Mouse (Mus musculus): ENCODE measurements around the gene Grn.

The Grn gene

DNA sequence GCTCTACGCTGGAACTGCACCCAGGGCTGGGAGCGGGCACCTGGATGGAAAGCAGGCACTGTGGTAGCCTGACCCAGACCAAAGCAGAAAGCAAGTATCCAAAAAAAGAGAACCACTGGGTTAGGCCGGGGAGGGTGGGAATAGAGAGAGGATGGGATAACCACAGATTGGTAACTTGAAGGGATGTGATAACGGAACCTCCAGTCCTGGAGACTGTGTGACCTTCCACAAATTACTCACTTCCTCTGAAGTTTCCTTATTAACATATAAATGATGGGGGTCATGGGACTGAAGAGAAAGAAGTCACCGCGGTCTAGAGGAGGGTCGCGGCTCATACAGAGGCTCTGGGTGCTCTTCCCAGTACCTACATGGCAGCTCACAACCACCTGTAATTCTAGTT lies 10.1 kb downstream of the Grn start:
- no peak for DNase-seq (ENCODE audit: extremely low spot score, low read depth, low spot score)

DNA sequence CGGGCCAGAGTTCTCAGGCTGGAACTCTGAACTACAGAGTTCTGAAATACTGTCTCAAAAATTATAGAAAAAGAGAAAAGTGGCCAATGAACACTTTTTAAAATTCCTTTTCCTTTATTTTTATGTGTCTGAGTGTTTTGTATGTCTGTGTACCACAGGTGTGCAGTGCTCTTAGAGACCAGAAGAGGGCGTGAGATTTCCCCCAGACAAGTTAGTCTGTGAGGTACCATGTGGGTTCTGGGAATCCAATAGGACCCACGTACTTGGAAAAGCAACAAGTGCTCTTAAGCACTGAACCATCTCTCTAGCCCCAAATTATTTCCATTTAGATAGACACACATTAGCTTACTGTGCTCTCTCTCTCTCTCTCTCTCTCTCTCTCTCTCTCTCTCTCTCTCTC lies 11.3 kb downstream of the Grn start:
- DNase-seq (ENCODE audit: extremely low spot score, low read depth, low spot score) = no peak

DNA sequence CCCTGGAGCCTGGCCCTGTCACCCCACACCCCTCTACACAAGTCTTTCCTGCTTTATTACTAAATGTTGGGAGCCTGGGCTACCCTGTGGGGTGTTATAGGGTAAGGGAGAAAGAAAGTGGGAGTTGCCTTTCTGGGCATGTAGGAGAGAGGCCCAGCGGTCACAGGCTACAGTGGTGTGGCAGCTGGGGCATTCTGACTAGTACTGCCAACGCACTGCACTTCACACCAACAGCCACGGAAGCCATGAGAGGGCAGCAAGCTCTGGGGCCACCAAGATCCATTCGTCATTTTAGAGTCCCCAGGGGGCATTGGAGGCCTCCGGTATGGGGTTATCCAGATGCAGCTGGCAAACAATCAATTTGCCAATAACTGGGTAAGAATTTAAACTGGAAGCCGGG lies 12.0 kb downstream of the Grn start:
- no peak for DNase-seq (ENCODE audit: extremely low spot score, low read depth, low spot score)

DNA sequence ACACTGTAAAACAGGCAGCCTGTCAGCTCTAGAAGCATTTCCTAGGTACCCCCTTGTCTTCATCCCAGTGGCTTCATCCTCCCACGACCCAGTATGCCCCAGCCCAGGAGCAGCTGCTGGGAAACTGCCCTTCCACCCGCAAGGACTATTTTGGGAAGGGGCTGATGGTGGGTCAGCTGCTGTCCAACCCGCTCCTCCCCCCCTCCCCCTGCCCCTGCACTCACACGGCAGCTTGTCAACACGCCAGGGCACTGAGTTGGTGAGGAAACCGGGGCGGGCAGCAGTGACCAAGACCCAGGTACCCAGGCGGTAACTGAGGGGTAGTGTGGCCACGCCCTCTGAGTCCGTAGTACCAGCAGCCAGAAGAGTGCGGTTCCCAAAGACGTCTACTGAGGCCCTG lies 13.6 kb downstream of the Grn start:
- DNase-seq (ENCODE audit: extremely low spot score, low read depth, low spot score) = no peak

DNA sequence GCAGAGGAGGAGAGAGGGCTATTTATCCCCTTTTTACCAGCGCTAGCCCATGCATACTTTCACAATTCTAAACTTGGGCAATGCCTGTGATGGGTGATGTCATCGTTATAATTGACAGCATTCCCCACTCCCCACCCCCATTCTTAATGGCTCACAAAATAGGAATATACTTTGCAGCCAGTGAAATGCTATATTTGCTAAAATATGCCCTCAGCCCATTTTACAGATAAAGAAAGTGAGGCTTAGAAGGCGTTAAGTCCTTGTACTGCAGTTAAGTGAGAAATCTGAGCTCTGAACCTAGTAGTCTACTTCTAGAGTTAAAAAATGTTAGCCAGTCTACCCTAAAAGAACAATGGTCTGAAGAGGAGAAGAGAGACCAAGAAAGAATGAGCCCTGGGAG lies 14.2 kb downstream of the Grn start:
- DNase-seq (ENCODE audit: extremely low spot score, low read depth, low spot score) = no peak

DNA sequence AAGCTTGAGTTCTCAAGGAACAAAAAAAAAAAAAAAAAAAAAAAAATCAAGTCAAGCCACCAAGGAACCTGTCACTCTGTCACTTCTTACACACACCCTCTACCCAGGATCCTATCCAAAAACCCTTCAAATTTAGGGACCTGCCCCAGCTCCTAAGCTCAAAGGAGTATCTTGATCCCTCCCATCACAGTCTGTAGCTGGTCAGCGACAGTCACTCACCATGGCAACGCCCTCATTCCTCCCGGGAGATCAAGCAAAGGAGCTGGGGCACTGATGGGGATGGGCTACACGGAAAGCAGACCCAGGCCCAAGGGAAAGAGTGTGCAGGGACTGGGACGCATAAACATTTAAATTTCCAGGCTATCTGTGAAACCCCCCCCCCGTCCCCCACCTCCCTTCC lies 14.7 kb downstream of the Grn start:
- DNase-seq (ENCODE audit: extremely low spot score, low read depth, low spot score) = no peak

DNA sequence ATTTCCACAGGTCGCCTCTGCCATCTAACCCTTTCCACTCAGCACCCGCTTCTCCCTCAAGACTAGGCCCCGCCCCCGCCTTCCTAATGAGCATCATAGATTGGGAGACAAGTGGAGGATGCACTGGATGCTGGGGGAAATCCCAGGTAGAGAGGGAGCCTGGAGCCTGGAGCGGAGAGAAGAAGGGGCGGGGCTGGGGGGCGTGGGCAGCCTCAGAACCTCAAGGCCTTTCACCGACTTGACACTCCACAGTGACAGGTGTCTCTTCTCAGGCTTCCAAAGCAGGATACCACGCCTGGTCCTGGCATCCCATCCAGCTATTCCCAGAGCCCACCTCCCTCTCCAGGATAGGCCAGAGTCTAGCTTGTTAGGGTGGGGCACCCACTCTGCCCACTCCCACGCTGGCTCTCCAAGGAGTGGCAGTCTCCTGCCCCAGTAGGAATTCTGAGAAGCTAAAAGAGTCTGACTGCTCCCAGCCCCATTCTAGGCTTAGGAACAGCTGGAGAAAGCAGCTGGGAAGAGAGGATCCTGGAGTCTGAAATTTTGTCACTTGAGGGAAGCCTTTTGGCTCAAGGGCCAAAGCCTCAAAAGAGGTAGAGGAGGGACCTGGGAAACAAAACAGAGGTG lies 15.3 kb downstream of the Grn start:
- DNase-seq (ENCODE audit: extremely low spot score, low read depth, low spot score) = no peak

DNA sequence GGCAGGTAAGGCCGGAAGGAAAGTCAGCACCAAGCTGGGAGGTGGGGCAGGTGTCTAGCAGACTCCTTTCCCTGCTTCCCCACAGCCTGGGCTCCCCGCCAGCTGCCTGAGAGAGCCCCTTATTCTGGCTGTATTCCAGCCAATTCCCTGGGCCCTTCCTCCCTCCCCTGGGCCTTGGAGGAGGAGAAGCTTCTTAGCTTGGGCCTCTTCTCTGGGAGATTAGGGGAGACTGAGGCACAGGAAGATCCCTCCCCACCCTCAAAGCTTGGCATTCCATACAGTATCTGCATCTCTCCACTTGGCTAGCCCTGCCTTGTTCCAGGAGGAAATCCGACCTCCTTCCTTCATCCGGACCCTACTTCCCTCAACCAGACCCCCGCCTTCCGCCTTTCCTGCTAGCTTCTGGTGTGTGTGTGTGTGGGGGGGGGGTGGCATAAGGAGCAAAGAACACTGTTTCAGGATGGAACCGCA lies 15.8 kb downstream of the Grn start:
- no peak for DNase-seq (ENCODE audit: extremely low spot score, low read depth, low spot score)

DNA sequence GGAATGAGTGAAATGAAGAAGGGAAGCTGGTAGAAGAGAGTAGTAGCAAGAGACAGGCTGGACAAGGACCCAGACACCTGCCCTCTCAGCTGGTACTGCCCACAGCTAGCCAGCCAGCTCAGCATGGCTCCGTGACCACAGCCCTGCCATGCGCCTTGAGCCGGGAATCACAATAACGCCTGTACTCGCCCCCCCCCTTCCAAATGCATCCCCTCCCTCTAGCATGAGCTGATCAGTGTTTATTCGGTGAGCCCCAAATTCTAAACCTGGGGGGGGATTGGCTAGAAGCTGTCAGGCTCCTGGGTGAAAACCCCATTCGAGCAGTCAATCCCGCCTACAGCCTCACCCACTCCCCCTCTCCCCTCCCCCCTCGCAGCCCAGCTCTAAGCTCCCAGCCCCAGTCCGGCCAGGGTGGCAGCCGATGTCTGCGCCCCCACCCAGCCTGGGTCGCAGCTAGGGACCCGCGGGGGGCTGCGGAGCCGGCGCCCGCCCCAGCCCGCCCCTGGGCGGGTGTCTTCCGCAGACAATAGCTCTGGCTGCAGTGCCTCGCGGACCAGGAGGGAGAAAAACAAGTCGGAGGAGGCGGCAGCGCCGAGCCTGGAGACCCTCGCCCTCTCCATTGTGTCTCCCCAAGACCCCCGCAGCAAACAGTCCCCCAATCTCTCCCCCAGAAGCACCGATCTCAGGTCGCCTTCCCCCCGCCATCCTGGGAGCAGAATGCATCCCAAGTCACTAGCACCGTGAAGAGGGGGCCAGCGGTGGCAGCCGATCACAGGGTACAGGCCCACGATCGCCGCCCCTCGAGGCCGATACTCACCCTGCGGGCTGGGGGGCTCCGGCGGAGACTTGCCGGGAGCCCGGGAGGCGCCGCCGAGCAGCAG lies 16.7 kb downstream of the Grn start:
- DNase-seq (ENCODE audit: extremely low spot score, low read depth, low spot score) = no peak

DNA sequence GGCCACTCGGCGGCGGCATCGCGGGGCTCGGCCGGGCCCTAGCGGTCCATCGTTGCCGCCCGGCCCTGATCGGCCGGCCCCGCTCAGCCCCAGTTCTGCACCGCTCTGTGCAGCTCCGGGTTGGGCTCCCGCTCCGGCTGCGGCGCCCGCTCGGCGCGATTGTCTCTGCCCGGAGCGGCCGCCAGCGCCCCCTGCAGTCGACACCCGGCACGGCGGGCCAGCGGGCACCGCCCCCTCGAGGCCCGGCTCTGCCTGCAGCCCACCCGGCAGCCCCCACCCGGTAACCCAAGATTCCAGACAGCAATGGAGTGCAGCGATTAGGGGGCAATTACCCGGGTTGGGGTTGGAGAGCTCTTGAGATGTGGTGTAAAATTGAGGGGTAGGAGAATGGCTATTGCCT lies 17.4 kb downstream of the Grn start, which contains the start of gene Fam171a2:
Gene Fam171a2, minus strand, starts transcription at position 186 of the 400 bp plus-strand sequence.
- no peak for DNase-seq (ENCODE audit: extremely low spot score, low read depth, low spot score)

DNA sequence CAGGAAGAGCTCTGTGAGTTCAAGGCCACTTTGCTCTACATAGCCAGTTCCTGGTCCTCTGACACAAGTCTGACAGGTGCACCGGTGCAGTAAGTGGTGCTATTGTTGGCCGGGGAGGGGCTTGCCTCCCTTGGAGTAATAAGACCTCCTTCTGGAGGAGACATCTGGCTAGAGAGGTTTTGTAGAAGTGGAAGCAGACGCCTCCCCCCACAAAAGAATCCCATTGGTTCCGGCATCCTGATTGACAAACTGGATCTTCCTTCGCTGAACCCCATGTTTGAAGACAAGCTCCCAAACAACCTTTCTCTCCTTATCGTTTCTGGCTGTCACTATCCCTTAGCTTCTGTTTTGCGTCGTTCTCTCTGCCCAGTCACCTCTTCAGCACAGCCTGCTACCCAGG lies 18.2 kb downstream of the Grn start:
- DNase-seq (ENCODE audit: extremely low spot score, low read depth, low spot score) = no peak

DNA sequence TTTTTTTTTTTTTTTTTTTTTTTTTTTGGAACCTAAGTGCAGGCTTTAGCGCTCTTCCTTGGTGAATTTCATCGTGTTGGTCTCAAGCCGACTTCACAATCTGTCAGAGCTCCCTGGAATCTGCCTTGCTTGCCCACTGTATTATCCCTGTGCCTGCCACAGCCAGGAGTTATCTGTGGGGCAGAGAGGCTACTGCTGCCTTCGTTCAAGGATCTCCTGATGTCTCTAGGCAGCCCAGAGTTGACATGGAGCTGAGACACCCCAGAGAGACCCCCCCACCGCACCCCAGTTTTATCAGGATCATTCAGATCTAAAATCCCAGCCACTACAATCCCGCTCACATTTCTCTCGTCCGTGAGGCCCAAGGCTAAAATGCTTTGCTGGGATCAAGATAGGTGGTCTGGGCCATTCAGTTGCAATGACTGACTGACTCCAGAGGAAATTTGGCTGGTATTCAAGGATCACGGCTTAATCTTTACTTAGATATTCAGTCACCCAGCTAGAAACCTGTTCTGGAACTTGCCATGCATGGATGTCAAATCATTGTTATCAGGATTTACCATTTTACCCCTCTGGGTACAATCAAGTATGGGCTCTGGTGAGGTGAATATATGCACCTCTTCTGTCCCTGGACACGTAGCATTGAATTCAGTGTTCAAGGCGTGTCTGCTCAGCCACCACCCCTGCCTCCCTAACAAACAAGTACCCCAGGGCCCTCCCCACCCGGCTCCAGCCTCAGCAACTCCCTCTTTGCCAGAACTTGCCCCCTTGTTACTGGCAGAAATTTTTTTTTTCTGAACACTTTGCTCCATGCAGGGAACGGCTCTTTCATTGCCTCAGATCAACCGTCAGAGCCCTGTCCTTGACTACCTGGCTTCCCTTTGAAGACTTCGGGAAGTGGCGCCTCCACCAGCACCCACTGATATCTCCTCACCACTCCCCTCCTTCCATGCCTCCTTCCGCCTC lies 19.2 kb downstream of the Grn start:
- DNase-seq (ENCODE audit: extremely low spot score, low read depth, low spot score) = no peak

DNA sequence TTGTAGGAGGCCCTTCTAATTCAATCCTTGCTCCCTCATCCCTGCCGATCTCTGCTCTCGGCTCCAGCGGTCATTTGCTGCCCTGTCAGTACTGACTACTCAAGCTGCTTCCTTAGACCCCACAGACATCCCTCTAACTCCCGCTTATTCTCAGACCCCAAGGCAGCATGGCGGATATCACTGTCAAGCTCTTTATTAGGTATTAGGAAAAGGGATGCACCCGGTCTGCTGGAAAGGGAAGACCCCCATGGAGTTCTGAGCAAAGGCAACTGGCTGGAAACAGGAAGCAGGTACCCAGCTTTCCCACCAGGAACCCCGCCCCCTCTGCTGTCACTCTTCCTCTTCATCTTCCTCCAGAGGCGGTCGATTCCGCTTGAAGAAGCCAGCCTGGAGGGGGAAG lies 23.0 kb downstream of the Grn start:
- no peak for DNase-seq (ENCODE audit: extremely low spot score, low read depth, low spot score)

DNA sequence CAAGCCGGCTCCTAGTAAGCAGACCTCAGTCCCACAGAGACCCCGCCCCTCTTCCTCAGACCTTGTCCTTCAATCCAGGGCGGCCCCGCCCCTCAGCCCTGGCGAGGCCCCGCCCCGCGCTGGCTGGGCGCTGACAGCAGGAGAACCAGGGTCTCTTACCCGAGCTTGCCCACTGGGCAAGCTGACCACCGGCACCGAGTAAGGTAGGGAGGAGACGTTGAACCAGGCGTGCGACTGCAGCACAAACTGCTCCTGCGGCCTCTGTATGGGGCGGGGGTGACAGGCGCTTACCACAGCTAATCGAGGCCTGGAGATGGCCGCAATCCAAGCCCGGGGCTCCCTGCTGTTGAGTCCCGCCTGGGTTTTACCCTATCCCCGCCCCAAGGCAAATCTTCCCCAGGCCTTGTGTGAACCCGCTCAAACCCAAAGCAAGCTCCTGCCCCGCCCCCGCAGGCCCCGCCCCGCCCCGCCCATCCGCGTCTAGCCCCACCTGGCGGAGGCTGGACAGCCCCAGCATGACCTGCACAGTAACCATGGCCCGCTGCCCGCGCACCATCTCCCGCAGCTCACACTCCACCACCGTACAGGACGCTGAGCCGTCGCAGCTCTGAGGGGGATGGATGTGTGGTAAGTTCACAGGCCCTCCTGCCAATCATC lies 25.8 kb downstream of the Grn start:
- DNase-seq (ENCODE audit: extremely low spot score, low read depth, low spot score) = no peak

DNA sequence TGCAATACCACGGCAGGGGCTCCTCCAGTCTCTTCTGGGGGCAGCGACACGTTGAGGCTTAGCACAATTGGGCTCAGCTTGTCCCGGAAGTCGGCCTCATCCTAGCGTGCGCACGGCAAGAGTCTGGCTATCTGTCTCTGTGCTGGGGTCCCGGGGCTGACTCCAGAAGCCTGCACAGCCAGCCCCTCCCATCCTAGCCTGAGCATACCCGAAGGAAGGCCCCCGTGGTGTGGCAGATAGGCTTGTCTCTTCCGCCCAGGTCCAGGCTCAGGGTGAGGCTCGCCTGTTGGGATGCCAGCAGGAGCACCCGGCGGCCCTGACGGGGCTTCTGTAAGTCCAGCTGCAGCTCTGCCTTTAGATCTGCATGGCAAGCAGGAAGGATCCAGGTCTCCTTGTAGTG lies 30.4 kb downstream of the Grn start:
- DNase-seq (ENCODE audit: extremely low spot score, low read depth, low spot score) = no peak

DNA sequence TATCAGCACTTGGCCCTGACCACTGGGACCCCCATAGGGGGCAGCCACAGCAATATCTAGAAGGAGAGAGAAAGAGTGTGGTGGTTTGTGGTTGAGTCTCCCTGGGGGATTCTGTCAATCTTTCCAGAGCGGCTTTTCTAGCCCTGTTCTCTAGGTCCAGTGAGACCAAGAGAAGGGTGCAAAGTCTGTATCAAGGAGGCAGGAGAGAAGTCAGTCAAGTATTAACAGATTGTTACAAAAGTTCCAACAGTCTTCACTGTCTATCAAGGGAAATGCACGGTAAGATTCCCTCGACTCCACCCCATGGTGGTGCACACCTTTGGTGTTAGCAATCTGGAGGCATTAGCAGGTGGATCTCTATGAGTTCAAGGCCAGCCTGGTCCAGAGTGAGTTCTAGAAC lies 31.6 kb downstream of the Grn start:
- no peak for DNase-seq (ENCODE audit: extremely low spot score, low read depth, low spot score)

DNA sequence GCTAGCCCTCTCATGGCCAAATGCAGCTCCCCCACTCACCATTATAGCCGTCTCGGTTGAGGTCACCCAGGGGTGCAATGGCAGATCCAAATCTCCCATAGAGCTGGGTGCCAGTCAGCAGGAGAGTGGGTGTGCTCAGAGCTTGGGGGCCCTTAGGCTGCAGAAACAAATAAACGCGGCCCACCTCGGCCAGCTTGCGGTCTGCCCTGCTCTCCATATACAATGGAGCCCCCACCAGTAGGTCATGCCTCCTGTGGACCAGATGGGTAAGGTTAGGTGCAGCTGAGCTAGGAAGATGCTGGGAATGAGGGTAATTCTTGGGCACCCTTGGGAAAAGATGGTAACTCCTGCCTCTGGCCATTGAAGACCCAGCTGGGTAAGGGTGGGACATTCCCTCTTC lies 34.8 kb downstream of the Grn start:
- DNase-seq (ENCODE audit: extremely low spot score, low read depth, low spot score) = no peak

DNA sequence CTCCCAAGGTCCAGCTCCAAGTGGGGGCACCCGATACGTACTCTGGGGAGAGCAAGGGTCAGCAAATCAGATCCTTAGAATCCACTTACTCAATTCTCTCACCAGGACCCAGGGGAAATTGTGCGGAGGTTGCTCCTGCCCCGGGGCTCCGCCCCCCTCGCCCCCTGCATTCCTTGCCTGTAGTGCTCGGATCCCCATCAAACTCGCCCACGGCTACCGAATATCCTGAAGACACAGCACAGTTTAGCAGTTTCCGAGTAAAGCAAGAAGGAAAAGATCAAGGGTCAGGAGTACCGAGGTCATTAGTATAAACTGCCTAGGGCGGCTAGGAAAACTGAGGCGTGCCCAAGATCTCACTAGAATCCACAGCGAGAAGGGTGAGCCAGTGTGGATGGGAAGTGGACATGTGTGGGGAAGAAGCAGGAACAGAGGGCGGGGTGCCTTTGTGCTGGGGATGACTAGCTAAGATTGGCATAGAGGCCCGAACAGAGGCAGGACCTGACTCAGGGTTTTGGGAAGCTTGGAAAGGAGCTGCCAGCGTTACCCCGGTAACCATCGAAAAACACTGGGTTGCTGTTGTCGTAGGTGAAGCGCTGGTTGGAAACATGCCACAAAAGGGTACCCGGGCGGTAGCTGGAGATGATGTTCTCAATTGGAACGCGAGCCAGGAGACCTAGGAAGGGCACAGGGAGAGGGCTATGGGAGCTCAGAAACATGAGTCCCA lies 35.8 kb downstream of the Grn start:
- DNase-seq (ENCODE audit: extremely low spot score, low read depth, low spot score) = no peak

DNA sequence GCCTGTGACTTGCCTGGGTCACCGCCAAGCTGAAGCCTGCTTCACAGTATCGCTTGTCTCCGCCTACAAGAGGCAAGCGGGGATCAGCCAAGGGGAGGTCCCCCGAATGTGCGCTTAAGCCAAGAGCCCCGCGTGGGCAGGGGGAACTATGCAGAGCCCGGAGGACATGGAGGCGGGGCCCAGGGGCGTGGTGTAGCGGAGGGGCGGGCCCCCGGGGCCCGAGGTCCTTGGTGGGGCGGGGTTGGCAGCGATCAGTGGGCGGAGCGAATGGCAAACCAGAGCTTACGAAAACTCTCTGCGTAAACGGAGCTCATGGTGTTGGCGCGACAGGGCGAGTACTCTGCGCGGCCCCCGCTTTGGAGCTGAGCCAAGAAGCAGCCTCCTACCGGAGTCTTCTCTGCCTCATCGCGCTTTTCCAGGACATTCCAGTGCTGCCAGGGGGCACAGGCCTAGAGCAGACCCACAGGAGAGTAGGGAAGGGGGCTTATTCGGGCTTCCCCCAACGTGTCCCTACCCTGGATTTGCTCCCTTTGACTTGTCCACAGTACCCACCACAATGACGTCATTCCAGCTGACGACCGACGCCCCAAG lies 37.0 kb downstream of the Grn start:
- peak; percentile 64 for DNase-seq (ENCODE audit: extremely low spot score, low read depth, low spot score)

Measured in hindlimb bud, embryonic 11.5 days (tissue).